Mouse (Mus musculus) megakaryocyte progenitor cell, adult 5-6 weeks (primary cell): ENCODE data around the gene Slc36a3. TPM values are rescaled to one million over a fixed set of nuclear protein-coding genes. Genes with fewer than 3 reads are reported as not detected.

Experiments used
- ATAC-seq: replicated peaks from 2 replicates; pipeline ENCODE4 v1.8.0; 2016; ENCODE audit warnings: mild to moderate bottlenecking, moderate TSS enrichment, inconsistent platforms; ENCODE audit not compliant: poor library complexity
- total RNA-seq, 2 experiments: library from RNA; stranded (forward) in 1 of 2; stranded (reverse) in 1 of 2; fragments of 157-497, 149-512 nt in 1 of 2; fragments of 200-1000 nt in 1 of 2; gene quantifications; 2 replicates each; pipeline versions ENCODE4 v1.2.3 to v1.2.4; 2015 to 2017

The Slc36a3 gene
- total RNA-seq, 2 experiments from 2014 or later: not detected

GRCm38 (mm10) chr11:55077331-55078231, 73.9 kb downstream of the Slc36a3 start, which contains the start of gene Ccdc69:
Gene Ccdc69 (minus strand): TSS chr11:55078131.
- ATAC-seq: peak; percentile 86

GRCm38 (mm10) chr11:55076234-55076633, 75.3 kb downstream of the Slc36a3 start:
- ATAC-seq: 0 out of 2 replicates have a peak, but pooled peaks have one; percentile 18

- ATAC-seq: no peak
Observed at GRCm38 (mm10) chr11:55075602-55076001, 75.9 kb downstream of the Slc36a3 start.

Other genes with a start within 250 kb of the Slc36a3 start
- 29.9 and 42.3 TPM in 2 replicates for gene Gpx3, start 249.3 kb downstream of the Slc36a3 start, total RNA-seq (2015)
- gene Gpx3, start 249.3 kb downstream of the Slc36a3 start, total RNA-seq (2017): 3.2 TPM in 2 replicates
- 27.6 and 31.8 TPM in 2 replicates for gene Tnip1, start 188.8 kb downstream of the Slc36a3 start, total RNA-seq (2015)
- gene Tnip1, start 188.8 kb downstream of the Slc36a3 start, total RNA-seq (2017): 33.8 and 38.6 TPM in 2 replicates
- gene Anxa6, start 118.3 kb downstream of the Slc36a3 start, total RNA-seq (2015): 35.7 and 37.4 TPM in 2 replicates
- gene Anxa6, start 118.3 kb downstream of the Slc36a3 start, total RNA-seq (2017): 63.2 and 82.4 TPM in 2 replicates
- 23.4 and 27.3 TPM in 2 replicates for gene Ccdc69, start 73.6 kb downstream of the Slc36a3 start, total RNA-seq (2015)
- 19.2 and 22.9 TPM in 2 replicates for gene Ccdc69, start 73.6 kb downstream of the Slc36a3 start, total RNA-seq (2017)
- 89.0 and 92.0 TPM in 2 replicates for gene Gm2a, start 53.6 kb downstream of the Slc36a3 start, total RNA-seq (2015)
- 53.6 and 54.6 TPM in 2 replicates for gene Gm2a, start 53.6 kb downstream of the Slc36a3 start, total RNA-seq (2017)
- gene Slc36a2, start 33.4 kb upstream of the Slc36a3 start, total RNA-seq (2015): 3.1 and 4.7 TPM in 2 replicates
- 1.7 and 2.6 TPM in 2 replicates for gene Slc36a2, start 33.4 kb upstream of the Slc36a3 start, total RNA-seq (2017)
- 24.6 and 25.4 TPM in 2 replicates for gene Slc36a1, start 52.6 kb upstream of the Slc36a3 start, total RNA-seq (2015)
- gene Slc36a1, start 52.6 kb upstream of the Slc36a3 start, total RNA-seq (2017): 10.7 and 12.4 TPM in 2 replicates
- gene Fat2, start 184.9 kb upstream of the Slc36a3 start, total RNA-seq (2015): not detected in 2 replicates
- gene Fat2, start 184.9 kb upstream of the Slc36a3 start, total RNA-seq (2017): not detected in 2 replicates